Mouse (Mus musculus): Measurements from ENCODE around the gene Mcl1. TPM values are rescaled to one million over a fixed set of nuclear protein-coding genes. Genes with fewer than 3 reads are reported as not detected.

The Mcl1 gene
- polyA plus RNA-seq, 1 experiment: 45.4 TPM

GRCm38 (mm10) chr3:95671201-95671600 lies 12.6 kb downstream of the Mcl1 start:
- 83% methylated on average over 5 of the region's 5 CpGs for WGBS
- no peak overlapping the region for H3K27ac ChIP-seq (ENCODE audit: insufficient read depth, low read length)
- H3K4me1 ChIP-seq (ENCODE audit: control insufficient read depth, insufficient read depth, low read length): peaks cover 20% of the 10 kb centered on the region

DNA sequence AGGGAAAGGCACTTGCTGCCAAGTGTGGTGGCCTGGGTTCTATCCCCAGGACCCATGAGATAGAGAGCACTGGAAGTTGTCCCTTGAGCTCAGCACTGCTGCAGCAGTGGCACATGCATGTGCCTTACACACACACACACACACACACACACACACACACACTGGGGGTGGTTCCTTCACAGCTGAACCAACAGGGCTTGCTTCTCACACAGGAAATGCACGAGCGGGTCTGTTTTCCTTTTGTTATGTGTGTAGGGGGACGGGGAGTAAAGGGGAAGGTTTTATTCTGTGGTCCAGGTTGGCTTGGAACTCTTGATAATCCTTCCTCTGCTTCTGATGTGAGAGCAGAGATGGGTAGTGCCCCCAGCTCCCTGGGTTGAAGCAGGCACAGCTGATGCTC lies 13.9 kb downstream of the Mcl1 start:
- H3K27ac ChIP-seq (ENCODE audit: insufficient read depth, low read length): 0 out of 2 replicates have a peak overlapping the region, but pooled peaks have one; percentile 16
- H3K4me3 ChIP-seq (replicated peaks; ENCODE audit: insufficient read depth, low read depth, low read length): no peak overlapping the region
- DNase-seq: no peak
- TF ChIP-seq CTCF (IDR thresholded peaks at IDR 0.05; ENCODE audit: borderline replicate concordance, insufficient read depth, low read depth, low read length) (no peak), POLR2A (IDR thresholded peaks at IDR 0.05; ENCODE audit: borderline replicate concordance, insufficient read depth, low read length) (no peak)
- no peaks in the 10 kb centered on the region for H3K27me3 ChIP-seq (ENCODE audit: control insufficient read depth, insufficient read depth, low read length)
- WGBS: 65% methylated on average over 3 of the region's 3 CpGs
- peaks cover 18% of the 10 kb centered on the region for H3K4me1 ChIP-seq (ENCODE audit: control insufficient read depth, insufficient read depth, low read length)

More at GRCm38 (mm10) chr3:95671201-95671600, 12.6 kb downstream of the Mcl1 start:
- no peak for DNase-seq
- no peak overlapping the region for H3K4me3 ChIP-seq (replicated peaks; ENCODE audit: insufficient read depth, low read depth, low read length)
- H3K27me3 ChIP-seq (ENCODE audit: control insufficient read depth, insufficient read depth, low read length): no peaks in the 10 kb centered on the region
- TF ChIP-seq POLR2A (IDR thresholded peaks at IDR 0.05; ENCODE audit: borderline replicate concordance, insufficient read depth, low read length) (no peak), CTCF (IDR thresholded peaks at IDR 0.05; ENCODE audit: borderline replicate concordance, insufficient read depth, low read depth, low read length) (no peak)

- 0 out of 2 replicates have a peak overlapping the region, but pooled peaks have one; percentile 16 for H3K27ac ChIP-seq (ENCODE audit: insufficient read depth, low read length)
Observed at GRCm38 (mm10) chr3:95672861-95673706, 14.5 kb downstream of the Mcl1 start.

DNA sequence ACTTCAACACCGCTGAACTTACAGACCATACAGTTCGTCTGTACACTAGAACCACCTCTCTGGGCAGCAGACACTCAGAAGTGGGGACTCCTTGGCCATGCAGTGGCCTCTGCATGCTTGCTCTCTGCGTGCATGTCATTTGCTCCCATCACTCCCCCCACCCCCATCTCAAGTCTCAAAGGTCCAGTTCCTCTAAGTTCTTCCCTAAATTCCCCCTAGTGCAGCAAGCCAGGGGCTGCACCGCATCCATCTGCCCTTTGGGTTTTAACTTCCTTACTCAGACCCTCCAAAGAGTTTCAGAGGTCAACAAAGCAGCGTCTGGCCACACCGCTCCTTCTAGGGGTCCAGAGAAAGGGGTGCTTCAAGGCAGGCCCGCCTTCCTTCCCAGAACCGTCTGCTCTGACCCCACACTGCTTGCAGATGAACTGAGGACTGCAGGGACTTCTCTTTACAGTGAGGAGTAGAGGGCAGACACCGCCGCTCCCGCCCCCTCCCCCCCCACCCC lies 15.2 kb downstream of the Mcl1 start:
- TF ChIP-seq POLR2A (IDR thresholded peaks at IDR 0.05; ENCODE audit: borderline replicate concordance, insufficient read depth, low read length): no peak
- TF ChIP-seq CTCF (IDR thresholded peaks at IDR 0.05; ENCODE audit: borderline replicate concordance, insufficient read depth, low read depth, low read length): no peak
- peaks cover 15% of the 10 kb centered on the region for H3K4me1 ChIP-seq (ENCODE audit: control insufficient read depth, insufficient read depth, low read length)
- no peaks in the 10 kb centered on the region for H3K27me3 ChIP-seq (ENCODE audit: control insufficient read depth, insufficient read depth, low read length)
- no peak overlapping the region for H3K27ac ChIP-seq (ENCODE audit: insufficient read depth, low read length)
- WGBS: 52% methylated on average over 11 of the region's 11 CpGs
- DNase-seq: no peak
- H3K4me3 ChIP-seq (replicated peaks; ENCODE audit: insufficient read depth, low read depth, low read length): no peak overlapping the region

More at GRCm38 (mm10) chr3:95672861-95673706, 14.5 kb downstream of the Mcl1 start:
- H3K4me3 ChIP-seq (replicated peaks; ENCODE audit: insufficient read depth, low read depth, low read length): no peak overlapping the region
- peaks cover 15% of the 10 kb centered on the region for H3K4me1 ChIP-seq (ENCODE audit: control insufficient read depth, insufficient read depth, low read length)
- no peaks in the 10 kb centered on the region for H3K27me3 ChIP-seq (ENCODE audit: control insufficient read depth, insufficient read depth, low read length)
- no peak for TF ChIP-seq POLR2A (IDR thresholded peaks at IDR 0.05; ENCODE audit: borderline replicate concordance, insufficient read depth, low read length)
- TF ChIP-seq CTCF (IDR thresholded peaks at IDR 0.05; ENCODE audit: borderline replicate concordance, insufficient read depth, low read depth, low read length): no peak
- WGBS: 40% methylated on average over 10 of the region's 10 CpGs
- no peak for DNase-seq

GRCm38 (mm10) chr3:95674236-95674635 lies 15.6 kb downstream of the Mcl1 start:
- peaks cover 15% of the 10 kb centered on the region for H3K4me1 ChIP-seq (ENCODE audit: control insufficient read depth, insufficient read depth, low read length)
- no peak for DNase-seq
- 55% methylated on average over 2 of the region's 2 CpGs for whole genome bisulfite sequencing
- H3K27me3 ChIP-seq (ENCODE audit: control insufficient read depth, insufficient read depth, low read length): no peaks in the 10 kb centered on the region
- TF ChIP-seq POLR2A (IDR thresholded peaks at IDR 0.05; ENCODE audit: borderline replicate concordance, insufficient read depth, low read length) (no peak), CTCF (IDR thresholded peaks at IDR 0.05; ENCODE audit: borderline replicate concordance, insufficient read depth, low read depth, low read length) (no peak)
- no peak overlapping the region for H3K4me3 ChIP-seq (replicated peaks; ENCODE audit: insufficient read depth, low read depth, low read length)
- H3K27ac ChIP-seq (ENCODE audit: insufficient read depth, low read length): no peak overlapping the region

DNA sequence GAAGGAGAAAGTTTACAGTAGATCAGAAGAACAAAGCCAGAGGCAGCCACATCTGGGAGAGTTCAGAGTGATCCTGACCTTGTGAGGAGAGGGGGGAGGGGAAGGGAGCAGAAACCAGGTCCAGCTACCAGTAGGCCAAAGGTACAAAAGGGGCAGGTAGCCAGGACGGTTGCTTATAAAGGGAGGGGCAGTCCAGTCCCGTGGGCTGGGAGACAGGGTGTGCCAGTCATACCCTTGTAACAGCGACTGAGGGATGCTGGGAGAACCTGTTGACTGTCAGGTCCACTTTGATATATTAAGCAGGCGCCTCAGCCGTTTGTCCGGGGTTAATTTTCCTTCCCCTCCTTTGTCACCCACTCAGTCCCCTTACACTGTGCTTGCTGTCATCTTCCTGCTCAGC lies 16.2 kb downstream of the Mcl1 start:
- 37% methylated on average over 6 of the region's 6 CpGs for WGBS
- TF ChIP-seq POLR2A (IDR thresholded peaks at IDR 0.05; ENCODE audit: borderline replicate concordance, insufficient read depth, low read length) (no peak), CTCF (IDR thresholded peaks at IDR 0.05; ENCODE audit: borderline replicate concordance, insufficient read depth, low read depth, low read length) (no peak)
- peak overlapping the region; percentile 23; the same call in 1 of the 2 replicates for H3K27ac ChIP-seq (ENCODE audit: insufficient read depth, low read length)
- H3K27me3 ChIP-seq (ENCODE audit: control insufficient read depth, insufficient read depth, low read length): no peaks in the 10 kb centered on the region
- no peak overlapping the region for H3K4me3 ChIP-seq (replicated peaks; ENCODE audit: insufficient read depth, low read depth, low read length)
- no peak for DNase-seq
- H3K4me1 ChIP-seq (ENCODE audit: control insufficient read depth, insufficient read depth, low read length): peaks cover 15% of the 10 kb centered on the region

GRCm38 (mm10) chr3:95675301-95676092 lies 16.9 kb downstream of the Mcl1 start:
- H3K4me3 ChIP-seq (replicated peaks; ENCODE audit: insufficient read depth, low read depth, low read length): no peak overlapping the region
- H3K27me3 ChIP-seq (ENCODE audit: control insufficient read depth, insufficient read depth, low read length): no peaks in the 10 kb centered on the region
- peak; percentile 70 for TF ChIP-seq CTCF (IDR thresholded peaks at IDR 0.05; ENCODE audit: borderline replicate concordance, insufficient read depth, low read depth, low read length)
- TF ChIP-seq POLR2A (IDR thresholded peaks at IDR 0.05; ENCODE audit: borderline replicate concordance, insufficient read depth, low read length): no peak
- H3K27ac ChIP-seq (ENCODE audit: insufficient read depth, low read length): peak overlapping the region; percentile 23
- DNase-seq: peak; percentile 59 to 73
- WGBS: 45% methylated on average over 8 of the region's 8 CpGs
- peaks cover 15% of the 10 kb centered on the region for H3K4me1 ChIP-seq (ENCODE audit: control insufficient read depth, insufficient read depth, low read length)
